Mouse (Mus musculus) left cerebral cortex, postnatal 25 days (tissue): Measurements from ENCODE around the gene Rnf133. TPM values are rescaled to one million over a fixed set of nuclear protein-coding genes. Genes with fewer than 3 reads are reported as not detected.

Source experiments
- DNase-seq, 2 experiments: peaks; one replicate each; pipeline ENCODE4 v3.0.0; 2022; ENCODE audit warnings: low spot score in 2 of 2, mixed read lengths in 1 of 2
- intact Hi-C: fragments of 180-260 bp; cut with DNase I; formaldehyde crosslinking; loops from one replicate; pipeline ENCODE4 v1.15.1; 2025
- total RNA-seq, 2 experiments: library from RNA; stranded (reverse); gene quantifications; 2 replicates each; pipeline ENCODE4 v1.2.3; 2021

Rnf133 gene
- total RNA-seq = 1 to 10 TPM in 1 of 2 experiments, under 1 TPM in 1; 0.66 to 1.3 TPM

- DNase-seq = no peak
- intact Hi-C loops = no loop called here
These were observed at the start of gene Rnf133 for GRCm38 (mm10) chr6:23650205-23650604. Gene Rnf133 (minus strand): TSS chr6:23650305.

GRCm38 (mm10) chr6:23678172-23678571 lies 28.1 kb upstream of the Rnf133 start:
- no peak for DNase-seq
- intact Hi-C loops = no loop called here

GRCm38 (mm10) chr6:23655036-23655435 lies 4.9 kb upstream of the Rnf133 start, which contains the start of gene Rnf148:
Gene Rnf148 (minus strand): TSS chr6:23655136.
- intact Hi-C loops = no loop called here
- DNase-seq = no peak

DNA sequence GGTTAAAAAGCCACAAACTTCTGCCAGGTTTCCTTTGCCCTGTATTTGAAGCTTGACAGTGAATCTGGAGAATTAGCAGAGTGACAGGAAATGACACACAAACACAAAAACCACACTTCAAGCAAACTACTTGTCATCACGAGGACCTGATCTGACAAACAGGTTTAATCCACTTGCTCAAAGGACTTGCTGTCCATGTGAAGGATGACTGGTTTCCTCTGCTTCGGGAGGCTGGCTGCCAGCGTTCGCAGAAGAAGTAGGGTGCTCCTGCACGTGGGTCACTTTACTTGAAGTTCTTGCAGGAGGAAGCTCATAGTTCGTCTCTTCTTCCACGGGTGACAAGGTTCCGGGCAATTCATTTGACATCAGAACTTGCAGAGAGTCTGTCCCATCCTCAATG lies 1.4 kb downstream of the Rnf133 start:
- intact Hi-C loops = no loop called here
- no peak for DNase-seq

DNA sequence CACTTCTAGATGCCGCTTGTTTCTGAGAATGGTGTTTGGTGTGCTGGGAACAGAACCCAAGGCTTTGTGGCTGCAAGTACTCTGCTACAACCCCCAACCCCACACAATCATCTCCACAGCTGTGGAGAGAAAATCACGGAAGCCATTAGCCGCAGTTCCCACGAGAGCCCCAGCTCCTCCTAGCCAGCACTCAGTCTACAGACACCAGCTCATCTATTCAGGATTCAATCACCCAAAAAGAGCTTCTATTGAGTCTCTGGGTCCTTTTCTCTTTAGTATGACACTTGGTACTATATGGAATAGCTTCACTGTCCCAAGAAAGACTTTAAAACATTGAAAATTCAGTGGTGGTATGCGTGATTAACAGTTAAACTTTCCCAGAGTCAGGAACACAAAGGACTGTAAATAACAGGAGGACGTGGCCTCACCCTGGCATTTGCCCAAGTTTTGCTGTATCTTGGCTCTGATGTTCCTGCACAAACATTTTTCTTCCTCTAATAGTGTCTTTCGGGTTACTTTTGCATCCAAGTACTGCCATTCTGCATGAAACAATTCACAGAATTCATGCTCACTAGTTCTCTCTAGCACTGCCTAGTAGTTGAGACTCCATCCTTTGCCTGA lies 2.4 kb downstream of the Rnf133 start:
- no peak for DNase-seq
- intact Hi-C loops = no loop called here

DNA sequence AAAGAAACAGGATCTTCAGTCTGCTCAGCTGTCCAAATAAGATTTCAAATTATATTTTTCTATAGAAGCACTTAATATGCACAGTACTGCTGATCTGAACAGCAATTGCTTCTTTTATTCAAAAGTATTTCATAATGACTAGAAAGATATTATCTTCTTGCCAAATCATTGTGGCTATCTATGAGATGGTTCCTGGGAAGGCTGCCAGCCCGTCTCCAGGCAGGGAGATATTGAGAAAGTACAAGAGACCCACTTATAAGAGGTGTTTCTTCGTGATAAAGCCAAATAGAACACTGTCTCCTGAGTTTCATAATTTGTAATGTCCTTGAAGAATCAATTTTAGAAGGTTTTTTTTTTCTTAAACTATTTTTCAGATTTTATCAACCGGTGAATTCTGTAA lies 13.0 kb downstream of the Rnf133 start:
- intact Hi-C loops = no loop called here
- peak; percentile 11 to 28 for DNase-seq

GRCm38 (mm10) chr6:23635208-23635607 lies 14.9 kb downstream of the Rnf133 start:
- DNase-seq = no peak
- intact Hi-C loops = no loop called here

DNA sequence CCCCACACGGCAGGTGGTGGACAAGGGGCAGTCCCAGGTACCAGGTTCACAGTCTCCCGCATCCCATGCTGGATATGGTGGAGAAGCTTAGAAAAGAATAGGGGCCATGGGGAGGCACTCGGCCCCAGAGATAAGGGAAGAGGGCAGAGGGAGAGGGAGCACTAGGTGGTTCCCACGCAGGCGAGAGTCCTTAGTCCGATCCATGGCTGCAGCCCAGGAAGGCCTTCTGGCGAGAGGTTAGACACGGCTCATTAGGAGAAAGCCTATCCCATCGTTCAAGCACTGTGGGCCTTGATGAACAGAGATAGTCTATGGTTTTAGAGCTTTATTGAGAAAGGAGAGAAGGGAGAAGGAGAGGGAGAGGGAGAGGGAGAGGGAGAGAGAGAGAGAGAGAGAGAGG lies 16.1 kb downstream of the Rnf133 start:
- DNase-seq = no peak

GRCm38 (mm10) chr6:23630465-23630864 lies 19.6 kb downstream of the Rnf133 start:
- intact Hi-C loops = no loop called here
- no peak for DNase-seq

More for the DNA sequence above, 16.1 kb downstream of the Rnf133 start:
- intact Hi-C loops = no loop called here

Other genes starting within 250 kb of the Rnf133 start
- gene Rnf148, start 4.8 kb upstream of the Rnf133 start, total RNA-seq = 1 to 10 TPM; 1.1 to 1.5 TPM
- 10 to 100 TPM; 85.8 to 90.7 TPM for gene Cadps2, start 189.1 kb upstream of the Rnf133 start, total RNA-seq